Mouse (Mus musculus) embryonic fibroblast, embryonic 13.5 days (primary cell): ENCODE measurements around the gene Upp1.

Experiments used
- CTCF ChIP-seq: IDR thresholded peaks from 2 replicates; pipeline ENCODE4 v1.5.1; 2011; ENCODE audit warnings: mild to moderate bottlenecking, control low read depth, low read length, moderate library complexity, borderline replicate concordance; ENCODE audit not compliant: insufficient read depth
- POLR2A ChIP-seq: IDR thresholded peaks from 2 replicates; pipeline ENCODE4 v1.6.1; 2011; ENCODE audit warnings: low read depth, mild to moderate bottlenecking, control low read depth, low read length, moderate library complexity

GRCm38 (mm10) chr11:9119231-9120020 is 1.5 kb downstream of the Upp1 start:
- TF ChIP-seq CTCF = no peak
- no peak for TF ChIP-seq POLR2A
